Mouse (Mus musculus): ENCODE measurements around the gene Hdac2. TPM values are rescaled to one million over a fixed set of nuclear protein-coding genes. Genes with fewer than 3 reads are reported as not detected.

The Hdac2 gene
- polyA plus RNA-seq (2014; fragmentation: Nextera tagmentation; extraction: Ambion mirVana), result 264 and 283 TPM in 2 replicates

GRCm38 (mm10) chr10:36974086-36974675 is at the start of gene Hdac2:
TSS of gene Hdac2 (plus strand) at chr10:36974544.
- ATAC-seq (ENCODE audit: low read depth), result peak; percentile 97
- Histone ChIP-seq H3K4me3 (ENCODE audit: low read depth, low read length) (peak within 1 kb of the TSS; percentile 97), H3K4me2 (ENCODE audit: low read depth, low read length) (peak within 1 kb of the TSS; percentile 74), H3K4me1 (ENCODE audit: control insufficient read depth, insufficient read depth, low read length) (peaks cover 22% of the 10 kb centered on the region), H3K27me3 (replicated peaks; ENCODE audit: control insufficient read depth, insufficient read depth, low read length) (no peaks in the 10 kb centered on the region), H3K9me3 (ENCODE audit: control insufficient read depth, low read length) (no peaks in the 10 kb centered on the region), H3K9ac (ENCODE audit: low read depth, low read length) (peak within 1 kb of the TSS; percentile 99), H3K27ac (replicated peaks; ENCODE audit: low read depth, low read length) (peak within 1 kb of the TSS; percentile 99), H3K36me3 (ENCODE audit: control insufficient read depth, insufficient read depth, low read length) (no peaks in the 10 kb centered on the region)
- DNase-seq (ENCODE audit: low spot score), result peak; percentile 94
- WGBS, result 1% methylated on average over 32 of the region's 67 CpGs

- Histone ChIP-seq H3K27me3 (replicated peaks; ENCODE audit: control insufficient read depth, insufficient read depth, low read length) (no peaks in the 10 kb centered on the region), H3K9ac (ENCODE audit: low read depth, low read length) (no peak overlapping the region), H3K9me3 (ENCODE audit: control insufficient read depth, low read length) (no peaks in the 10 kb centered on the region), H3K36me3 (ENCODE audit: control insufficient read depth, insufficient read depth, low read length) (no peaks in the 10 kb centered on the region), H3K4me2 (ENCODE audit: low read depth, low read length) (no peak overlapping the region), H3K4me1 (ENCODE audit: control insufficient read depth, insufficient read depth, low read length) (no peaks in the 10 kb centered on the region), H3K27ac (replicated peaks; ENCODE audit: low read depth, low read length) (no peak overlapping the region), H3K4me3 (ENCODE audit: low read depth, low read length) (no peak overlapping the region)
- WGBS, result 75% methylated on average over 3 of the region's 3 CpGs
- no peak for DNase-seq (ENCODE audit: low spot score)
- ATAC-seq (ENCODE audit: low read depth), result no peak
These were observed 46.1 kb upstream of the Hdac2 start for GRCm38 (mm10) chr10:36928212-36928611.

DNA sequence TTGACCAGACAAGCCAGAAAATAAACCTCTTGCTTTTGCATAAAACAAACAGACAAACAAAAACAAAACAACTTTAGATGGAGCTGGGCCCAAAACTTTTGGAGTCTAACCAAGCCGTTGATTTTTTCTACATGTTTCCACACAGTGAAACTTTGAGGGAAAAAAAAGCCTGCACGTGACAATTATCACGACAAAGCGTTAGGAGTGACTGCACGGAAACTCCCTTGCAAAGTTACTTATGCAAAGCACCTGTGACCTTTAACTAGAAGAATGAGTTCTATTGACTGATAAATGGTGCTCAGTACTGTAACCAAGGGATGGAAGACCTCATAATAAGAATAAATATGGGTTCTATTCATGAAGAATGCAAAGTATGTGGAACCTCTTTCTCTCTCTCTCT is 38.5 kb upstream of the Hdac2 start:
- Histone ChIP-seq H3K36me3 (ENCODE audit: control insufficient read depth, insufficient read depth, low read length) (no peaks in the 10 kb centered on the region), H3K4me1 (ENCODE audit: control insufficient read depth, insufficient read depth, low read length) (0 out of 2 replicates have a peak, but pooled peaks cover 3% of the 10 kb centered on the region), H3K9me3 (ENCODE audit: control insufficient read depth, low read length) (no peaks in the 10 kb centered on the region), H3K9ac (ENCODE audit: low read depth, low read length) (no peak overlapping the region), H3K27me3 (replicated peaks; ENCODE audit: control insufficient read depth, insufficient read depth, low read length) (no peaks in the 10 kb centered on the region), H3K4me2 (ENCODE audit: low read depth, low read length) (no peak overlapping the region), H3K4me3 (ENCODE audit: low read depth, low read length) (no peak overlapping the region), H3K27ac (replicated peaks; ENCODE audit: low read depth, low read length) (no peak overlapping the region)
- 73% methylated on average over 5 of the region's 5 CpGs for WGBS
- ATAC-seq (ENCODE audit: low read depth) (no peak), DNase-seq (ENCODE audit: low spot score) (no peak)

DNA sequence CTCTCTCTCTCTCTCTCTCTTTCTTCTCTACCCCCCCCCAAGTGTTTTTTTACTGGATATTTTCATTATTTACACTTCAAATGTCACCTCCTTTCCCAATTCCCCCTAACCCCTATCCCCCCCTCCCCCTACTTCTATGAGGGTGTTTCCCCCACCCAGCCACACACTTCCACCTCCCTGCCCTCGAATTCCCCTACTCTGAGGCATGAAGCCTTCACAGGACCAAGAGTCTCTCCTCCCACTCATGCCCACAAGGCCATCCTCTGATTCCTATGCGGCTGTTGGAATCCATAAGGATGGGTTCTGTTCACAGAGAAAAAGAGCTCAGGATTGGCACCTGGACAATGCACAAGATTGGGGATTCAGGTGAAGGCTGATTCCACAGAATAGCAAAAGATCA is 38.1 kb upstream of the Hdac2 start:
- no peak overlapping the region for H3K4me2 ChIP-seq (ENCODE audit: low read depth, low read length)
- WGBS, result 67% methylated on average over 2 of the region's 2 CpGs

DNA sequence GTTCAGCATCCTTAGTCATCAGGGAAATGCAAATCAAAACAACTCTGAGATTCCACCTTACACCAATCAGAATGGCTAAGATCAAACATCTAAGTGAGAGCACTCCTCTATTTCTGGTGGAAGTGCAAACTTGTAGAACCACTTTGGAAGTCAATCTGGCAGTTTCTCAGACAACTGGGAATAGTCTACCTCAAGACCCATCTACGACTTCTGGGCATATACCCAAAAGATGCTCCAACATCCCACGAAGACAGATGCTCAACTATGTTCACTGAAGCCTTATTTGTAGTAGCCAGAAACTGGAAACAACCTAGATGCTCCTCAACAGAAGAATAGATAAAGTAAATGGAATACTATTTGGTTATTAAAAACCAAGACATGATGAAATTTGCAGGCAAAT is 22.6 kb upstream of the Hdac2 start:
- ATAC-seq (ENCODE audit: low read depth), result no peak
- no peaks in the 10 kb centered on the region for H3K36me3 ChIP-seq (ENCODE audit: control insufficient read depth, insufficient read depth, low read length)
- H3K27ac ChIP-seq (replicated peaks; ENCODE audit: low read depth, low read length), result no peak overlapping the region
- H3K4me2 ChIP-seq (ENCODE audit: low read depth, low read length), result no peak overlapping the region
- H3K9ac ChIP-seq (ENCODE audit: low read depth, low read length), result no peak overlapping the region
- H3K4me3 ChIP-seq (ENCODE audit: low read depth, low read length), result no peak overlapping the region
- H3K27me3 ChIP-seq (replicated peaks; ENCODE audit: control insufficient read depth, insufficient read depth, low read length), result no peaks in the 10 kb centered on the region
- H3K4me1 ChIP-seq (ENCODE audit: control insufficient read depth, insufficient read depth, low read length), result no peaks in the 10 kb centered on the region
- no peak for DNase-seq (ENCODE audit: low spot score)
- no peaks in the 10 kb centered on the region for H3K9me3 ChIP-seq (ENCODE audit: control insufficient read depth, low read length)
- 62% methylated on average over 2 of the region's 2 CpGs for WGBS

More for the DNA sequence above, 38.1 kb upstream of the Hdac2 start:
- no peak overlapping the region for H3K9ac ChIP-seq (ENCODE audit: low read depth, low read length)
- H3K4me3 ChIP-seq (ENCODE audit: low read depth, low read length), result no peak overlapping the region
- DNase-seq (ENCODE audit: low spot score) (no peak), ATAC-seq (ENCODE audit: low read depth) (no peak)
- 0 out of 2 replicates have a peak, but pooled peaks cover 3% of the 10 kb centered on the region for H3K4me1 ChIP-seq (ENCODE audit: control insufficient read depth, insufficient read depth, low read length)
- H3K27ac ChIP-seq (replicated peaks; ENCODE audit: low read depth, low read length), result no peak overlapping the region
- H3K27me3 ChIP-seq (replicated peaks; ENCODE audit: control insufficient read depth, insufficient read depth, low read length), result no peaks in the 10 kb centered on the region
- H3K36me3 ChIP-seq (ENCODE audit: control insufficient read depth, insufficient read depth, low read length), result no peaks in the 10 kb centered on the region
- H3K9me3 ChIP-seq (ENCODE audit: control insufficient read depth, low read length), result no peaks in the 10 kb centered on the region

DNA sequence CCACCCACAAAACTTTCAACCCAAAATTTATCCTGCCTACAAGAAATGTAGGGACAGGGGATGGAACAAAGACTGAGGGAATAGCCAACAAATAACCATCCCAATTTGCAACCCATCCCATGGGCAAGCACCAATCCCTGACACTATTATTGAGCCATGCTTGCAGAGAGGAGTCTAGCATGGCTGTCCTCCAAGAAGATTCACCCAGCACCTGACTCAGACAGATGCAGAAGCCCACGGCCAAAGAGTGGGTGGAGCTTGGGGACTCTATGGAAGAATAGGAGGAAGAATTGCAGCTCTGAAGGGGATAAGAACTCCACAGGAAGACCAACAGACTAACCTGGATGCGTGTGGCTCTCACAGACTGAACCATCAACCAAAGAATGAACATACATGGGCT is 21.7 kb upstream of the Hdac2 start:
- Histone ChIP-seq H3K4me2 (ENCODE audit: low read depth, low read length) (no peak overlapping the region), H3K27ac (replicated peaks; ENCODE audit: low read depth, low read length) (no peak overlapping the region), H3K9ac (ENCODE audit: low read depth, low read length) (no peak overlapping the region), H3K36me3 (ENCODE audit: control insufficient read depth, insufficient read depth, low read length) (no peaks in the 10 kb centered on the region), H3K9me3 (ENCODE audit: control insufficient read depth, low read length) (no peaks in the 10 kb centered on the region), H3K4me3 (ENCODE audit: low read depth, low read length) (no peak overlapping the region), H3K27me3 (replicated peaks; ENCODE audit: control insufficient read depth, insufficient read depth, low read length) (no peaks in the 10 kb centered on the region), H3K4me1 (ENCODE audit: control insufficient read depth, insufficient read depth, low read length) (no peaks in the 10 kb centered on the region)
- DNase-seq (ENCODE audit: low spot score), result no peak
- 78% methylated on average over 2 of the region's 2 CpGs for WGBS
- ATAC-seq (ENCODE audit: low read depth), result no peak

GRCm38 (mm10) chr10:36959563-36960110 is 14.7 kb upstream of the Hdac2 start:
- H3K4me1 ChIP-seq (ENCODE audit: control insufficient read depth, insufficient read depth, low read length), result no peaks in the 10 kb centered on the region
- no peaks in the 10 kb centered on the region for H3K27me3 ChIP-seq (replicated peaks; ENCODE audit: control insufficient read depth, insufficient read depth, low read length)
- no peaks in the 10 kb centered on the region for H3K36me3 ChIP-seq (ENCODE audit: control insufficient read depth, insufficient read depth, low read length)
- no peak for DNase-seq (ENCODE audit: low spot score)
- no peak overlapping the region for H3K9ac ChIP-seq (ENCODE audit: low read depth, low read length)
- H3K4me3 ChIP-seq (ENCODE audit: low read depth, low read length), result no peak overlapping the region
- ATAC-seq (ENCODE audit: low read depth), result no peak
- no peak overlapping the region for H3K27ac ChIP-seq (replicated peaks; ENCODE audit: low read depth, low read length)
- H3K9me3 ChIP-seq (ENCODE audit: control insufficient read depth, low read length), result no peaks in the 10 kb centered on the region
- no peak overlapping the region for H3K4me2 ChIP-seq (ENCODE audit: low read depth, low read length)
- 93% methylated on average over 1 of the region's 1 CpGs for WGBS

- H3K4me3 ChIP-seq (ENCODE audit: low read depth, low read length), result no peak overlapping the region
These were observed 9.9 kb upstream of the Hdac2 start for GRCm38 (mm10) chr10:36964406-36964805.

More at GRCm38 (mm10) chr10:36964406-36964805, 9.9 kb upstream of the Hdac2 start:
- no peaks in the 10 kb centered on the region for H3K36me3 ChIP-seq (ENCODE audit: control insufficient read depth, insufficient read depth, low read length)
- H3K9me3 ChIP-seq (ENCODE audit: control insufficient read depth, low read length), result no peaks in the 10 kb centered on the region
- H3K27ac ChIP-seq (replicated peaks; ENCODE audit: low read depth, low read length), result no peak overlapping the region
- H3K4me1 ChIP-seq (ENCODE audit: control insufficient read depth, insufficient read depth, low read length), result no peaks in the 10 kb centered on the region
- DNase-seq (ENCODE audit: low spot score) (peak; percentile 6), ATAC-seq (ENCODE audit: low read depth) (no peak)
- H3K4me2 ChIP-seq (ENCODE audit: low read depth, low read length), result no peak overlapping the region
- no peaks in the 10 kb centered on the region for H3K27me3 ChIP-seq (replicated peaks; ENCODE audit: control insufficient read depth, insufficient read depth, low read length)
- H3K9ac ChIP-seq (ENCODE audit: low read depth, low read length), result no peak overlapping the region
- WGBS, result 49% methylated on average over 2 of the region's 2 CpGs

Measured in embryonic facial prominence, embryonic 14.5 days (tissue).